Mouse (Mus musculus): ENCODE results near the gene Tub.

Gene Tub

DNA sequence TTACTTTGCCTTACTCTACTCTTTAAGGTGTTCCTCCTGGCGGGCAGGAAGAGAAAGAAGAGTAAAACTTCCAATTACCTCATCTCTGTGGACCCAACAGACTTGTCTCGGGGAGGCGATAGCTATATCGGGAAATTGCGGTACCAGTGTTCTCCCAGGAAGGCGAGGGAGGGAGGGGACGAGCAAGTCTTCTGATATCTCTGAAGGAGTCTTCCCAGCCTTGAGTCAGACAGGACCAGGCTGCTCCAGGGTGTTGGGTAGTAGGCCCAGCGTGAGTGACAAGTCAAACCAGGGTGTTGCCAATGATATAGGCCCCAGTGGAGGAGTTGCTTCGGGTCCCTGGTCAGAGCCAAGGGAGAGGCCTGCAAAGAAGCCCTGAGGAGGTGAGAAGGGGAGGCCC, 76.8 kb downstream of the Tub start:
- ATAC-seq (ENCODE audit: insufficient number of reproducible peaks, low FRiP score, low TSS enrichment): no peak

DNA sequence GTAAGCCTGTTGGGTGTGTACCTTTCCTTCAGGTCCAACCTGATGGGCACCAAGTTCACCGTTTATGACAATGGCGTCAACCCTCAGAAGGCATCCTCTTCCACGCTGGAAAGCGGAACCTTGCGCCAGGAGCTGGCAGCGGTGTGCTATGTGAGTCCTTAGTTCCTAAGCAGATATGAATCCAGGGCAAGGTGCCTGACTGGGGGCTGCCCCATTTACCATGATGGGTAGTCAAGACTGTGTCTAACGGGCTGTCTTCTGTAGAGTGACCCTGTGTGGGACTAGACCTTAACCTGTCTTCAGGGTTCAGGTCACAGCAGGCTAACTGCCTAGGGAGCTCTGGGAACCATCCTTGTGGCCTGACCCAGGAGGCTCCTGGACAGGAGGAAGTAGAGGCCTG, 77.6 kb downstream of the Tub start:
- no peak for ATAC-seq (ENCODE audit: insufficient number of reproducible peaks, low FRiP score, low TSS enrichment)

DNA sequence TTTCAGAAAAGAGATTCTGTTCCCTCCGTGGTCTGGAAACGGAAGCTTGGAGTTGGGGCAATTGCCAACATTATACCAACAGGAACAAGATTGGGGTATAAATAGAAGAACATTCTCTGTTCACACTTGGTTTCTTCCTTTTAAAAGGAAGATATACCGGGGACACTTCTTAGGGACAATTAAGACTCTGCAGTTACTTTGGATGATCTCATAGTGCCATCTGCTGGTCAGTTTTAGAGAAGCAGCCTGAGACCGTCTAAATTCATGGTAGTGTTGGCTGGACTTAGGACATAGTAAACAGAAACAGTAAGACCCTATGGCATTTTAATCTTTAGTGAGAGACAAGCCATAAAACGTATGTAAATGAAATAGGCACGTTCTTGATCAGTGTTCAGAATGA, 78.1 kb downstream of the Tub start:
- ATAC-seq (ENCODE audit: insufficient number of reproducible peaks, low FRiP score, low TSS enrichment): peak; percentile 34; the same call in 1 of the 2 replicates

DNA sequence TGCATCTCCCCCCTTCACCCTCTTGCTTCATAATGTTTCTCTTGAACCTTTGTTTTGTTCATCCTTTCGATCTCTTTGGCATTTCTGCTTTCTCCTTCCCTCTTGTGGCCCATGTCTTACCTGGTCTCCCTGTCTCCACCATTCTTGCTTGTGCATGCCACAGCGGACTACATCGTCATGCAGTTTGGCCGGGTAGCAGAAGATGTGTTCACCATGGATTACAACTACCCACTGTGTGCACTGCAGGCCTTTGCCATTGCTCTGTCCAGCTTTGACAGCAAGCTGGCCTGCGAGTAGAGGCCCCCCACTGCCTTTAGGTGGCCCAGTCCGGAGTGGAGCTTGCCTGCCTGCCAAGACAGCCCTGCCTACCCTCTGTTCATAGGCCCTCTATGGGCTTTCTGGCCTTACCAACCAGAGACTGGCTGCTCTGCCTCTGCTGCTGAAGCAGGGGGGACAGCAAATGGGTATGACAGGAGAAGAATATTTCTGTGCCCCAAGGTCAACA, 79.9 kb downstream of the Tub start:
- ATAC-seq (ENCODE audit: insufficient number of reproducible peaks, low FRiP score, low TSS enrichment): no peak

DNA sequence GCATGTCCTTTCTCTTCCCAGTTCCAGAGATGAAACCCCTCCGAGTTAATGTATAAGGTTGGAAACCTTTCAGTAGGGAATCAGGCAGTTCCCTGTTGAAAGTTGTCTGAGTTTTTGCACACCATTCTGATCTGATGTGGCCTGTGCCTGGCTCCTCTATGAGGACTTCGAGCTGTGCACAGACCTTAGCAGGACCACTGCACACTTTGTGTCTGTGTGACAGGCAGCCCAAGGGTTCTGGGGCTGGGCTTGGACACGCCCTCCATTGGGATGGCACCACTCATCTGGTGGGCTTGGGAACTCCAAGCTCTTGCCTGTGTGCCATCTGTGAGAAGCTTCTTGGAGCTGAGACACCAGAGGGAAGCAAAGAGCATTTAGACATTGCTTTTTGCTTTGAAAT, 81.2 kb downstream of the Tub start:
- ATAC-seq (ENCODE audit: insufficient number of reproducible peaks, low FRiP score, low TSS enrichment): no peak

DNA sequence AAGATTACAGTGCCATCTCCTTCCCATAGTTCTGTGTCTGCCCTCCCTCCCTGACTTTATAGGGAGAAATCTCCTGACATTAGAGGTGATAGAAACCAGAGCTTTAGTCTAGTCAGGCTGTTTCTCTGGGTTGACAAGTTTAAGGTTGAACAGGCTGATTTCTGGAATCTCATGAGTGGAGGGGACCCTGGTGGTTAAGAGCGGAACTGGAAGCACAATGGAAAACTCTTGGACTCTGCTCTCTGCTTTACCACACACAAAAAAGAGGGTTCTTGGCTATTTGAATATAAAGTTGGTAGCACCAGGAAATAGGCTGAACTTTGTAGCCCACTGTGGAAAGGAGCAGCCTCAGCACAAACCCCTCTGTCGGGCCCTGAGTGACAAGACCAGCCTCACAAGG, 81.9 kb downstream of the Tub start:
- ATAC-seq (ENCODE audit: insufficient number of reproducible peaks, low FRiP score, low TSS enrichment): no peak

DNA sequence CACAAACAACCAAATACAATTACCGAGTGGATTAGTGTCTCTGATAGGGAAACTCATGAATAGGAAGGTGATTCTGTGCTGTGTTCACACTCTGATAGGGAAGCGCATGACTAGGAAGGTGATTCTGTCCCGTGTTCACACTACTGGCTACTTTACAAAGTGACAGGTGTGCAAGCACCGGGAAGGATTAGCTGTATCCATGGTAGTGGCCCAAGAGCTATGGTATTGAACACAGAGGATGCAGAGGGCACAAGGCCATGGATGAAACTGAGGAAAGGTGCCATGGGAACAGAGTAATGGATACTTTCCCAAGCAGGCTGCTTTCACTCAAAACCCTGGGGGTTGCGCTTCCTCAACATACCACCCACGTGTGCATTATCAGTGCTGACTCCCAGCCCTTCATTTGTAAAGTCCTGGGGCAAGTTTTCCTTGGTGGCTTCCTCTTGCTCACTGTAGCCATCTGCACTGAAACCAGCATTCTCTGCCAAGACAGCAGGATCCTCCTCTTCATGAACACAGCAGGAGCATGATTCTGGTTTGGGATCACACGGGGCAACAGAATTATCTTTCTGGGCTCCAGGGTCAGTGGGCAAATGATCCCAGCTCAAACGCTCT, 88.1 kb downstream of the Tub start:
- ATAC-seq (ENCODE audit: insufficient number of reproducible peaks, low FRiP score, low TSS enrichment): peak; percentile 68

DNA sequence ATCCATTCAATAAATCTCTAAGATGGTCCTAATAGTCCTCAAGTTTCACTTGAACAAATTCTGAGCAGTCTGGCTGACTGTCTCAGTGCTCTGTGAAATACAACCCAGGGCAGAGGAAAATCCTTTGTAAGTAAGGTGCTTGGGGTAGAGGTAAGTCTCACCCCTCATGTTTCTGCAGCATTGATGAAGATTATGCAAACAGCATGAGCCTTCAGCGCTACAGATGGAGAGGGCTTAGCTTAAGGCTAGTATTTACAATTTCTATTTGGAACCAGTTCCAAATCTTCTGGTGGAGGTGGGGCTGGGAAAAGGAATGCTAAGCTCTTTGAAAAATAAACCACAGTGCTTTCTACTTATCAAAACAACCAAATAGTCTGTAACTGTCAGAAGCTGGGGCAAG, 88.8 kb downstream of the Tub start:
- ATAC-seq (ENCODE audit: insufficient number of reproducible peaks, low FRiP score, low TSS enrichment): no peak

DNA sequence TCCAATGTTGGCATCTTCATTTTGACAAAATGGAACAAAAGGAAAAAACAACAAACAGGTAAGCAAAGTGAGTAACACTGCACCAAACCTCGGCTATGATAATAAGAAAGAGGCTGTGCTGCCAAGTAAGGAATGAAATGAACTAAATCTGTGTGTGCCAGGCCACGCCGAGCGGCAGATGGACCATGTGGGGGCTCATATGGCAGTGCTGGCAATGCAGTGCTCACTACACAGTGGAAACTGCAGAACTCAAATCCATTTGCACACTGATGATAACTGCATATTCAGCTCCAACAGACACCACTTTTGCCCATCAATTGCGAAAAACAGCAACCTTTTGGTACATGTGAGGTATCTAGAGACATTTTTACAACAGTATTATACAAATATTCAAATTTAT, 89.3 kb downstream of the Tub start:
- ATAC-seq (ENCODE audit: insufficient number of reproducible peaks, low FRiP score, low TSS enrichment): peak; percentile 84

DNA sequence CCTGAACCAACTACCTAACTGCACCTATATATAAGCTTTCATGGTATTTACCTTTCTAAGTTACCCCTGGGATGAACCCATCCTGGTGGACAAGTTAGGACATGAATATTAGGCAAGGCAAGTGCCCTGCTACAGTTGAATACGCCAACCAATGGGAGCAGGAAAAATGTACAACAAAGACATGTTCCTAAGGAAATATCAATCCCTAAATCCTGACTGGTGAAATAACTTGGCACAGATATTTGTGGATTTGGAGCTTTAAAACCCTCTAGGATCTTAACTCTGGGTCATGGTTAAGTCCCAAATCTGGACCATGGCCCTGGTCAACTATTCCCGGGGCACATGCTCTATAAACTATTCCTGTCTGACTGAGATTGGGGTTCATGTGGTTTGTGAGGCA, 95.7 kb downstream of the Tub start:
- ATAC-seq (ENCODE audit: insufficient number of reproducible peaks, low FRiP score, low TSS enrichment): no peak

DNA sequence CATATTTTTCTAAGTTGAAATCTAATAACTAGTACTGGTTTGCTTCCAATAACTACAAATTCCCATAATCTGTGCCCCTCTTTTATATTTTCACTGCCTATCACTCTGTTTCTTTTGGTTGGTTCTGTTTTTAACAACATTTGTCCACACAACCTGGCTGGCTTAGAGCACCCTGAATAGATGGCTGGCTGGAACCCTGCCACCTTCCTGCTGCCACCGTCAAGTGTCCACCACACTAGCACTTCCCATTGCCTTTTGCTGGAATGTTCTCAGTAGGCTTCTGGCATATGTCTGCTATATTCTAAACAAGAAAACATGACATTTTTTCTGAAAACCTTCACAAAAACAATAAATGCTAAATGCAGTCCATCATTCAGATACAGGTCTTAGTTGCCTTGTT, 100.7 kb downstream of the Tub start:
- peak; percentile 81 for ATAC-seq (ENCODE audit: insufficient number of reproducible peaks, low FRiP score, low TSS enrichment)

DNA sequence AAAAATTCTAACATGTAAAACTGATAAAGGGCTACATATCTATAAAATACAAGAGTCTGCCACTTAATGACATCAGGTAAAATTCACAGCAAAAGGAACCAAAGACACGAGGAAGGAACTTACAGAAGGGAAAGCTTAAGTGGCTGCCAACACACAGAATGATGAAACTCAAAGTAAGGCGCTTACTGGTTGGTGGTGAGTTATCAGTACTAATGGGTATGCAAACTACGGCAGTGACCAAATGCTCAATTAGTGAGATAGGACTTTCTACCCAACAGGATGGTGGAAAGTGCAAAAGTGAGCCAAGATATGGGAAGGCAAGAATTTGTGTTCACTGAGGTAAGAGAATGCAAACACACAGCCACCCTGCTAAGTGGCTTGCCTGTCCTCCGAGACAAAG, 109.4 kb downstream of the Tub start:
- ATAC-seq (ENCODE audit: insufficient number of reproducible peaks, low FRiP score, low TSS enrichment): no peak

DNA sequence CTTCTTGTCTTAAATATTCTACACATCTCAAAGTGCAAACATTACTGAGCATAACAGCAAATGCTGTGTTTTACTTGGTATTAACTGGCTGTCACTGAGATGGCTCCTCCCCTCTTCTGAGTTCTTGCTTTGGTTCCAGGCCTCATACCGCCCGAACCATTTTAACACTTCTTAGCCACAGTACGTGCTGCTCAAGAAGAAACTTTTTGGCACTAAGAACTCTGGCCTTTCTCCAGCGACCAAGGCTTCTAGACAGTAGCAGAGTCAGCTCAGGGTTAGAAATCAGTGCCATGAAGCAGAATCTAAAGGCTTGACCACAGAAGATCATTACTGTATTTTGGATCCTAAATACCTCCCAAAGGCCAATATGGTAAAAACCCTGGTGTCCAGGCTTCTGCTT, 119.5 kb downstream of the Tub start:
- no peak for ATAC-seq (ENCODE audit: insufficient number of reproducible peaks, low FRiP score, low TSS enrichment)

DNA sequence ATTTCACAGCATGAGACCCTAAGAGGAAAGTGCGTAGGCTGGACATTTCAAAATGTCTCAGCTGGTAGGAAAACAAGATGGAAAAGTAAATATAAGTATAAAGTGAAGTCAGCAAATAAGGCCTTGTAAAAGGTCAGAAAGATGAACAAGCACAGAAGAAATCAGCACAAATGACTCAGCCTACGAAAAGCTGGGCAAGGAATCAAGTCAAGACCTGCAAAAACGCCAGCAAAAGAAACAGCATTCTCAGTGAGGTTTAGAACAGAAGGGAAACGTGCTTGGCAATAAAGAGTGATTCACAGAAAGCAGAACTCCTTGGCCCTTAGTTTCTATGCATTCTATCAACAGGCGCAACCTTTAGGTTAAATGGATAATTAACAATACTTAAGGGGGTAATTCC, 122.2 kb downstream of the Tub start:
- ATAC-seq (ENCODE audit: insufficient number of reproducible peaks, low FRiP score, low TSS enrichment): no peak

DNA sequence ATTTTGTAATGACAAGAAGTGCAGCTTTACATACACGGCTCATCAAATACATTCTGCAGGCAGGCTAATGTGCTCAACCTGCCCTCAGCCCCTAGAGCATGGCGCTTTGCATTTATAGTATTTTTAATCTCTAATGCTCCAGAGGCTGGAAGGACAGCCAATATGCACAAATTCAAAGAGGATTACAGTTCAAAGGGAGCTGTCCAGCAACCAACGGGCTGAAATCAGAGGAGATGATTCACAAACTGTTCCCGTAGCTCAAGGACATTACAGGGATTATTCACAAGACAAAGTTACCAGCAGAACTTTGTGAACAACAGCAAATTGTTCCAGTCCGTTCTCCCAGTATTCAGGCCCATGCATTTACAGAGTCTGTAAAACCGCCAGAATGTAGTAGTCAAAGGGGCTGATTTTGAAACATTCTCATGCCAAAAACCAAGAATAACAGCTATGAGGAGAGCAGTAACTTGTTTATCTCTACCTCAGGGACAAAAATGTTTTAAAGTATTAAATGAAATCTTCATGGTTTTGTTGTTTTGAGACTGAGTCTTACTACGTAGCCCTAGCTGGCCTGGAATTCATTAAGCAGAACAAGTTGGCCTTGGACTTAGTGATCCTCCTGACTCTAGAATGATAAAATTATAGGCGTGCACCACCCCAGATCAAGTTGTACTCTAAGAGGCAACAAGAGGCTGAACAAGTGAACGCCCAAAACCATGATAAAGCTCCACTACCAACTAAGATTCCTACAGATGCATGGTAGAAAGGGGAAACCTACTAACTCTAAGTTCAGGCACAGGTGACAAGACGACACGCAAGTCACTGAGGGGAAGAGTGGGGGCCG, 132.4 kb downstream of the Tub start:
- ATAC-seq (ENCODE audit: insufficient number of reproducible peaks, low FRiP score, low TSS enrichment): no peak

DNA sequence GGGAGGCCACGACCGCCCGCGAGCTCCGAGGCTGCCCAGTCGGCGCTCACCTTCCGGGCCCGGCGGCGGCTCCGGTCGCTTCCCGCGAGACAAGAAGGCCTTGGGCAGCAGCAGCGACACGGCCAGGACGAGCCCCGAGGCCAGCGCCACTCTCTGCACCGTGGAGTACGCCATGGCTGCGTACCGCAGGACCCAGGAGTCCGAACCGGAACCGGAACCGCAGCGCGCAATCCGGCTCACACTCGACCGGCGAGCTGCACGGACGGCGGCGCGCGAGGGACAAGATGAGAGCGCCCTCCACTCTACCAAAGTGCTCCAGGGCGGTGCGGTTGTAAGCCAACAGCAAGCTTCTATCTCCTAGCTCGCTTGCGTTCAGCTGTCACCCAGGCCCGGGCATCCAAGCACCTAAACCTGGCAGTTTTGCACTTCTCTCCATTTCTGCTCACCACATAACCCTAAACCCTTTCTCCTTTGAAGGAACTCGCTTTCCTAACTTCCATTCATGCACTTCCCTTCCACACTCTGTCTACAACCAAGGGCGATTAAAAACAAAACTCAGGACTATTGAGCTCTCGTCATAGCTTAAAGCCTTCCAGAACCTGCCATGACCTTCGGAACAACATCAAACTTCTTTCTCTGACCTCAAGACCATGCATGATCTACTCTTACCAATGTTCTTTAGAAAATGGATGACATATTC, 133.1 kb downstream of the Tub start, which contains the start of gene Ric3:
TSS of gene Ric3 (minus strand) at position 219 of the 700 bp plus-strand sequence.
- ATAC-seq (ENCODE audit: insufficient number of reproducible peaks, low FRiP score, low TSS enrichment): peak; percentile 93

DNA sequence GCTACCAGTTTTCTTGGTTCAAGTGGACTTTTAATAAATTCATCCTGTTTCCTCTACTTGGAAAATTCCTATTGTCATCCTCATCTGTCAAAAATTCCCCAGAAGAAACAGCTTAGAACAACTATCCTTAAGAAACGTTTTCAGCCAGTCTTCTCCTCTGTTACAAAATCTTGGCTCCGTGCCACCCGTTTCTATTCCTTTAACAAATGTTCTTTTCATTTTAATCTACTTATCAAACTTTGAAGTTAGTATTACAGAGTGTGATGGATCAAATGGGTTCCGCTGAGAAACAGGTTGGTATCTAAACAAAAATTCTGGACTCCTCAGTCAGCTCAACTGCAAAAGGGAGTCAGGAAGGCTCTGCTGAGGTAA, 133.7 kb downstream of the Tub start:
- no peak for ATAC-seq (ENCODE audit: insufficient number of reproducible peaks, low FRiP score, low TSS enrichment)
